Mouse (Mus musculus): ENCODE data around the gene Ugt1a6a. TPM values are rescaled to one million over a fixed set of nuclear protein-coding genes. Genes with fewer than 3 reads are reported as not detected.
"Not testable (repeated sequence)": the region's sequence is repeated elsewhere in the genome, so short reads cannot be mapped to it uniquely, and the experiment has no call there.

Ugt1a6a gene
- polyA plus RNA-seq, 1 experiment from 2014 or later, result 29.2 TPM

DNA sequence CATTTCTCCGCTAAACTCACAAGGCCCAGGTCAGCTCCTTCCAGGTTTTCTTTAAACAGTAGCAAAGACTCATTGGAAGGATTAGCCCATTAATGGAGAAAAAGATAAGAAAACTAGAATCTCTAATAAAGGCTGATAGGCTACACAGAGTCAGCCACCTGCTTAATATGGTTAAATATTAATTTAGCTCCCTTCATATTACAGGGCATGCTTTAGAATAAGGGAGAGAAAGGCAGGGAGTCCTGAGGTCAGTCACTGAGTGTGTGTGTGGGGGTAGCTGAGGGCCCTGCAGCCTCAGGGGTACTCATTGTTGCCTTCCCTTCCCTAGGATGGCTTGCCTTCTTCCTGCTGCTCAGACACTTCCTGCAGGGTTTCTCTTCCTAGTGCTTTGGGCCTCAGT, 3.5 kb downstream of the Ugt1a6a start:
- ATAC-seq (ENCODE audit: insufficient read depth, low FRiP score, low read depth), result no peak
- H3K4me3 ChIP-seq (replicated peaks), result no peak overlapping the region
- no peaks in the 10 kb centered on the region; the same call in 1 of the 2 replicates for H3K4me1 ChIP-seq
- H3K27me3 ChIP-seq (replicated peaks), result no peaks in the 10 kb centered on the region
- H3K4me2 ChIP-seq, result no peak overlapping the region
- H3K36me3 ChIP-seq, result no peaks in the 10 kb centered on the region
- H3K27ac ChIP-seq, result no peak overlapping the region
- no peak overlapping the region for H3K9ac ChIP-seq
- 76% methylated on average over 1 of the region's 1 CpGs for WGBS
- H3K9me3 ChIP-seq, result no peaks in the 10 kb centered on the region

DNA sequence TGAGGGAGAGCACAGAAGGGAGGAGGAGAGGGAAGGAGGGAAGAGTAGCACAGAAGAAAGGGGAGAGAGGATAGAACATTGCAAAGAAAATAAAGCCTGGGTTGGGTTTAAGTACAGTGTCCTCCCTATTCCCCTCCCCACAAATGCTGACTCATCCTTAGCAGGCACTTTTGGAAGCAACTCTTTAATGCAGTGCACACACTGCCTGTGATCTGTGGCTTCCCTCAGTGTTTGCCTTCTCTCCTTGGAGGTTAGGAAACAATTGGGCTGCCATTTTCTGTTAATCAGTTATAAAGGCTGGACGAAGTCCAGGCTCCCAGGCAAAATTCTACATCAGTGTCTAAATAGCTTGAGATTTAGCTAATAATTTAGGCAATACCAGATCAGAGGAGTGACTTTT, 5.9 kb downstream of the Ugt1a6a start:
- H3K4me2 ChIP-seq; H3K4me1 ChIP-seq; H3K9ac ChIP-seq; H3K4me3 ChIP-seq (replicated peaks); H3K27ac ChIP-seq; H3K9me3 ChIP-seq; H3K27me3 ChIP-seq (replicated peaks); H3K36me3 ChIP-seq: not testable (repeated sequence)
- WGBS, result 40% methylated on average over 1 of the region's 1 CpGs
- ATAC-seq (ENCODE audit: insufficient read depth, low FRiP score, low read depth), result peak; percentile 87; the same call in 1 of the 2 replicates

DNA sequence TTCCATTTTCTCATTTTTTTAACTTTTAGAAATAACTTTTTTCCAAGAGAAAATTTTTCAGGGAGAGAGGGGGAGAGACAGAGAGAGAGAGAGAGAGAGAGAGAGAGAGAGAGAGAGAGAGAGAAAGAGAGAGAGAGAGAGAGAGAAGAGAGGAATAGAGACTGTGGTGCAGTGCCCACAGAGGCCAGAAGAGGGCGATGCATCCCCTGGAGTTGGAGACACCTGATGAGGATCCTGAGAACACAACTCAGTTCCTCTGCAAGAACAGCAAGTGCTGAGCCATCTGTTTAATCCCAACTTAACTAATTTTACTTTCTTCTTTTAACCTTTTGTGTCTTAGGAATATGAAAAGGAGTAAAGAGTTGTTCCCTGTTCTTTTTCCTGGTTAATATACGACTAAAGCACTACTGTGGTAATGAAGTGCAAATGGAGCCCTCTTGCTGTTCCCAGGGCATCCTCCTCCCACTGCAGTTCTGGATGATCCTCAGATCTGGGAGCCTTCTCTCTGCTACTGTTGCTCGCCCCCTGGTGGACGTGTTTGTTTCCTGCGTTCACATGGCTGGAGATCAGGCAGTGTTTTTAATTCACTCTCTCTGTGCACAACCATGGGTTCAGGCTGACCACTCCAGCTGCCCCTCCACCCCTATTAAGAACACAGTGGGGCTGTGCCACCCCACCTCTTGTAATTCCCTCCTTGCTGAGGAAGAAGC, 9.5 kb downstream of the Ugt1a6a start:
- not testable (repeated sequence) for H3K9me3 ChIP-seq; H3K27me3 ChIP-seq (replicated peaks); H3K9ac ChIP-seq; H3K27ac ChIP-seq; H3K4me3 ChIP-seq (replicated peaks); H3K4me2 ChIP-seq; H3K4me1 ChIP-seq; ATAC-seq (ENCODE audit: insufficient read depth, low FRiP score, low read depth); H3K36me3 ChIP-seq
- 5% methylated on average over 5 of the region's 5 CpGs for WGBS

DNA sequence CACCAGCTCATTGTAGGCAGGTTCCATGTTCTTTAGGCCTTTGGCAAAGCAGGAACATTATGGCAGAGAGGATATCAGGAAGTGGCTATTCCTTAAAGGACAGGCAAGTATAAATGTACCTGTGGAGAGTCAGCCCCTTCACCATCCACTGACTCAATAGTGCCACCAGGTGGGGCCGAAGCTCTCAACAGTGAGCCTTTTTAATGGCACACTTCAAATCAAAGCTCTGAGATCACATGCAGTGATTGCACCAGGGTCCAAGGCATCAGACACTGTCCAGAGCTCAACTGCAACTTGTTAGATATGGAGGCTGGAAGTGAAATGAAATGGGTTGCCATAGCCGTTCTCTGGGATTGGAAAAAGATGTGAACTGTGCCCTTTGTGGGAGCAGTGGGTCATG, 10.7 kb downstream of the Ugt1a6a start:
- H3K9me3 ChIP-seq; H3K27me3 ChIP-seq (replicated peaks); H3K36me3 ChIP-seq; H3K9ac ChIP-seq; H3K4me1 ChIP-seq; ATAC-seq (ENCODE audit: insufficient read depth, low FRiP score, low read depth); H3K27ac ChIP-seq; H3K4me2 ChIP-seq; H3K4me3 ChIP-seq (replicated peaks): not testable (repeated sequence)
- WGBS, result 66% methylated on average over 2 of the region's 2 CpGs

DNA sequence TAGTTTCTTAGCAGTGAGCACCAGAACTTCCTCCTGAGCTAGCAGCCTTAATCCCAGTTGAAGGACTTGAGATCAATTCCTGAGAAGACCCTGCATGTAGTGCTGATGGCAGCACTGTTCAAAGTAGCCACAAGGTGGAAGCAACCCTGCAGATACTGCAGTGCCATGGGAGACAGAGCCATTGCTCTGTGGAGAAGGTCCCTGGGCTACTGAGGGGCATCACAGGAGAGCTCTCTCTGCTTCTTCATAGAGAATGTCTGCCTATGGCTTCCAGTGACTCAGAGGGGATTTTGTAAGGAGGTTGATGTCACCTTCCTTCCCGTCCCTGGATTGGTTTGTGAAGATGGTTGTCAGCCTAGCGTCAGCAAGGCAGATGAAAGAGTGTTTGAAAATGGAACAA, 15.5 kb downstream of the Ugt1a6a start:
- not testable (repeated sequence) for H3K9me3 ChIP-seq
- 69% methylated on average over 2 of the region's 2 CpGs for WGBS

DNA sequence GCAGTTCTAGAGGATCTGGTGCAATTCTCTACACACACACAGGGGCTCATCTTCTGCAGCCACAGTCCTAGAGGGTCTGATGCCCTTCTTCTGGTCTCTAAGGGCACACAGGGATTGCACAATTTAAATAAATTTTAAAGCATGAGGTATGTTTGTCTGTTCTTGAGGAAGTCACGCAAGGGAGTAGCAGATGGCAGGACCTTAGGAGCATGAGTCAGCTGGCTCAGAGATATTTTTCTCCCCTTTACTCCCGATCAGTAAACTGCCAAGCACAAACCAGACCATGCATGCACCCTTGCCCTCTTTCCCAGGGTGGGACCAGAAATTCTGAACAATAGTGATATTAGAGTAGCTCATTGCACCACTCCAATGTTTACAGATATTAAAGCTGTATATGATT, 23.8 kb downstream of the Ugt1a6a start:
- no peaks in the 10 kb centered on the region for H3K36me3 ChIP-seq
- H3K27ac ChIP-seq, result no peak overlapping the region
- no peak overlapping the region for H3K4me3 ChIP-seq (replicated peaks)
- no peaks in the 10 kb centered on the region for H3K27me3 ChIP-seq (replicated peaks)
- no peak overlapping the region for H3K9ac ChIP-seq
- no peaks in the 10 kb centered on the region for H3K4me1 ChIP-seq
- WGBS, result 59% methylated on average over 2 of the region's 2 CpGs
- no peak for ATAC-seq (ENCODE audit: insufficient read depth, low FRiP score, low read depth)
- no peak overlapping the region for H3K4me2 ChIP-seq
- no peaks in the 10 kb centered on the region for H3K9me3 ChIP-seq

More for the DNA sequence above, 15.5 kb downstream of the Ugt1a6a start:
- H3K4me2 ChIP-seq; H3K4me1 ChIP-seq; H3K9ac ChIP-seq; H3K36me3 ChIP-seq; H3K27ac ChIP-seq; H3K27me3 ChIP-seq (replicated peaks); H3K4me3 ChIP-seq (replicated peaks); ATAC-seq (ENCODE audit: insufficient read depth, low FRiP score, low read depth): not testable (repeated sequence)

DNA sequence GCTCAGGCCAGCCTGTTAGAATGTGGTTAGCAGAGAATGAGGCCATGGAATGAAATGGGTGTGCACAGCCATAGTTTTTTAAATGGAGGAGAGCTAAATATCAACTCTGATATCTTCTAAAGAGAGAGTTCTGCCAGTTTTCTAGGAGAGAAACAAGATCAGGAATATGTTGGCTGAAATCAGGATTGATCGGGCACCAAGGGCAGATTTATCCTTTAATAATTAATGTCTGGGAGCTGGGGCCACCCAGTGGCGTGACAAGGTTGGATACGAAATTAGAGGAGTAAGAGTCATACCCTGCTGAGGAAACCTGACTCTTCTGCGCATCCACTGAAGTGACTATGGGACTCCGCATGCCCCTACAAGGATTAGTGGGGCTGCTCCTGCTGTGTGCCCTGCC, 31.1 kb downstream of the Ugt1a6a start, which contains the start of gene Ugt1a5:
Gene Ugt1a5 (plus strand): TSS at position 302 of the 400 bp plus-strand sequence.
- no peaks in the 10 kb centered on the region for H3K27me3 ChIP-seq (replicated peaks)
- 76% methylated on average over 5 of the region's 5 CpGs for WGBS
- no peaks in the 10 kb centered on the region for H3K36me3 ChIP-seq
- no peaks in the 10 kb centered on the region for H3K9me3 ChIP-seq
- no peak within 1 kb of the TSS for H3K27ac ChIP-seq
- H3K4me2 ChIP-seq, result no peak within 1 kb of the TSS
- no peak within 1 kb of the TSS for H3K4me3 ChIP-seq (replicated peaks)
- no peak within 1 kb of the TSS for H3K9ac ChIP-seq
- ATAC-seq (ENCODE audit: insufficient read depth, low FRiP score, low read depth), result no peak
- H3K4me1 ChIP-seq, result no peaks in the 10 kb centered on the region

DNA sequence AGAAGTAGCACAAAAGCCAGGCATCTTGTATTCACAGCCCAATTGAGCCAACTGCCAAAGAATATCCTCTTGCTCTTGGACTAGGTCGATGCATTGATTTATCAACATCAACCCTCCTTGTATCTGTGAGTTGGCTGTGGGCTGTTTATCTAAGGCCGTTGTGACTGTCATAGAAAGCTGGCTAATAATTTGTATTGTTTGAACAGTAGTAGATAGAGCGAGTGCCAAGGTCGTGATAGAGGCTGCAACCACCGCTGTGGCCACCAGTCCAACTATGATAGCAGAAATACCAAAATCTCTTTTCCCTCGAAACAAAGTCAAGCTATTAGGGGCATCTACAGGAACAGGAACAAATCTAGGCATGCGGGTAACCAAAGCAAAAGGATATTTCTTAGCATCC, 37.6 kb downstream of the Ugt1a6a start:
- H3K27ac ChIP-seq; H3K27me3 ChIP-seq (replicated peaks); H3K4me1 ChIP-seq; H3K4me3 ChIP-seq (replicated peaks); H3K9me3 ChIP-seq; H3K9ac ChIP-seq; ATAC-seq (ENCODE audit: insufficient read depth, low FRiP score, low read depth); H3K4me2 ChIP-seq; H3K36me3 ChIP-seq: not testable (repeated sequence)
- 73% methylated on average over 6 of the region's 7 CpGs for WGBS

DNA sequence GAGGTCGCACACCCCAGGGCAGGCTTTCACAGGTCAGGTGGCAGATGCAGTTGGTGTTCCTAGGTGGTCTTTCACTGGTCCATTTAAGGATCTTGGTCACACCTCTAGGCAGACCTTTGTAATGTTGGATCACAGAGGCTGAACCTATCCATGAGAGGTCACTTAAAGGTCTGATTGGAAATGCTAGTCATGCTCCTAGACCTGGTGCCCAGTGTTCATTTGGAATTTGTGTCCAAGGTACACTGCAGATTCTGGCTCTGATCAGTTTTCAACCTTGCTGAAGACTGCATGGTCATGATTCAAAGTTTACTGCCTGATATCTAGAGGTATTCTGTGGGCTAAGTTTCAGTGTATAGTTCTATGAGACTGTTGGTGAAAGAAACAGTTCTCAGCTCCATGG, 45.0 kb downstream of the Ugt1a6a start:
- Histone ChIP-seq H3K4me2 (no peak overlapping the region), H3K36me3 (no peaks in the 10 kb centered on the region), H3K9me3 (no peaks in the 10 kb centered on the region), H3K4me3 (replicated peaks) (no peak overlapping the region), H3K4me1 (no peaks in the 10 kb centered on the region), H3K27me3 (replicated peaks) (no peaks in the 10 kb centered on the region), H3K9ac (no peak overlapping the region), H3K27ac (no peak overlapping the region)
- 83% methylated on average over 1 of the region's 1 CpGs for WGBS
- ATAC-seq (ENCODE audit: insufficient read depth, low FRiP score, low read depth), result no peak

DNA sequence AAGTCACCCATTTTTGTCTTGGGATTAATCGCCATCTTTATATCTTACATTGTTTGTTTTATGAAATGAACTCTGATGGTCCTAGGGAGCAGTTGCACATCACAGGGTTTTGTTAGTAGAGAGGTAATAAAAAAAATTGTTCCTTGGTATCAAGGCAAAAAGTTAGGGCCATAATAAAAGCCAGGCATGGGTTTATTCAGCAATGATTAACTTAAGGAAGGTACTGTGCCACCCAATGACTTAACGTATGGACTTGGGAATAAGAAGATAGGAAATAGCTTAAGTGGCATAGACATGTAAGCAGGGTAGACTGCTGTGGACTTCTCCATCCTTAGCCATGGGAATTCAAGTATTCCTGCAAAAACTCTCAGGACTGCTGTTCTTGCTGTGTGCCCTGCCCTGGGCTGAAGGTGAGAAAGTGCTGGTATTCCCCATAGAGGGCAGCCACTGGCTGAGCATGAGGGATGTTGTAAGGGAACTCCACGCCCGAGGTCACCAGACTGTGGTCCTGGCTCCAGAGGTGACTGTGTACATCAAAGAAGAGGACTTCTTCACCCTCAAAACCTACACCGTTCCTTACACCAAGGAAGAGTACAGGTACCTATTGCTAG, 51.8 kb downstream of the Ugt1a6a start:
- H3K27me3 ChIP-seq (replicated peaks), result no peaks in the 10 kb centered on the region
- no peak overlapping the region for H3K9ac ChIP-seq
- no peaks in the 10 kb centered on the region for H3K36me3 ChIP-seq
- H3K27ac ChIP-seq, result no peak overlapping the region
- no peaks in the 10 kb centered on the region for H3K4me1 ChIP-seq
- H3K4me2 ChIP-seq, result no peak overlapping the region
- no peak overlapping the region for H3K4me3 ChIP-seq (replicated peaks)
- no peak for ATAC-seq (ENCODE audit: insufficient read depth, low FRiP score, low read depth)
- no peaks in the 10 kb centered on the region for H3K9me3 ChIP-seq
- WGBS, result 82% methylated on average over 5 of the region's 5 CpGs

DNA sequence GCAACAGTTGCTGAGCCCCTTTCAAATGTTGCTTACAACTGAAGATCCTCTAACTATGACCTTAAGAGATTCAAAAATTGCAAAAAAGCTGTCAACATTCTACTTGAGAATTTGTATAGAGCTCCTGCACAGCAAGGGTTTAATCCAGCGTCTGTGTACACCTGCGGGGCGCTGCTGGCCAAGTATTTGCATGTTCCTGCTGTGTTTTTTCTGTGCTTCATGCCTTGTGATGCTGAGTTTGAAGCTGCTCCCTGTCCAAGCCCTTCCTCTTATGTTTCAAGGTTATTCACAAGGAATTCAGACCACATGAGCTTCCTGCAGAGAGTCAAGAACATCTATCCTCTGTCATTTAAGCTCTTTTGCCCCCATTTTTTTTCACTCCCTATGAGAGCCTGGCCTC, 57.5 kb downstream of the Ugt1a6a start:
- H3K4me1 ChIP-seq, result no peaks in the 10 kb centered on the region
- no peak for ATAC-seq (ENCODE audit: insufficient read depth, low FRiP score, low read depth)
- no peak overlapping the region for H3K27ac ChIP-seq
- no peaks in the 10 kb centered on the region for H3K9me3 ChIP-seq
- no peak overlapping the region for H3K4me3 ChIP-seq (replicated peaks)
- H3K36me3 ChIP-seq, result no peaks in the 10 kb centered on the region
- 75% methylated on average over 3 of the region's 3 CpGs for WGBS
- no peak overlapping the region for H3K9ac ChIP-seq
- no peaks in the 10 kb centered on the region for H3K27me3 ChIP-seq (replicated peaks)
- H3K4me2 ChIP-seq, result no peak overlapping the region

DNA sequence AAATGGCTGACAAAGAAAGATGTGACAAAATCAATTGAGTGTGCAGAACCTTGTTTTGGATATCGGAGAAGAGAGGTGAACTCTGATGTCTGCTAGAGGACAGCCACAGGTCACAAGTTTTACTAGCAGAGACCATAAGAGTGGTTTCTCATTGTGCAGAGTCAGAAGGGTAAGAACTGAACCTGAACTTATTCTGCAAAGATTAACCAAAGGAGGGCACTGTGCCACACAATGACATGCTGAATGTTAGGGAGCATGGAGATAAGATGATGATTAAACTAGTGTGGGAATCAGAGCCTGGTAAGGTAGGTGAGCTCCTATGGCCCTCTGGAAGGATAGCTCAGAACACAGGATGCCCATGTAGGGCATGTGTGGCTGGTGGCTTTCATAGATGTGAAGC, 61.1 kb downstream of the Ugt1a6a start:
- Histone ChIP-seq H3K36me3 (no peaks in the 10 kb centered on the region), H3K27ac (no peak overlapping the region), H3K4me3 (replicated peaks) (no peak overlapping the region), H3K9me3 (no peaks in the 10 kb centered on the region), H3K27me3 (replicated peaks) (no peaks in the 10 kb centered on the region), H3K4me1 (no peaks in the 10 kb centered on the region), H3K9ac (no peak overlapping the region), H3K4me2 (no peak overlapping the region)
- WGBS, result 82% methylated on average over 1 of the region's 1 CpGs
- no peak for ATAC-seq (ENCODE audit: insufficient read depth, low FRiP score, low read depth)

Data from stomach, embryonic 15.5 days (tissue).